Mouse (Mus musculus) small intestine, adult 2 months (tissue): ENCODE data around the gene Gstp2.
"Not testable (repeated sequence)": the region's sequence is repeated elsewhere in the genome, so short reads cannot be mapped to it uniquely, and the experiment has no call there.

ENCODE experiments used
- CTCF ChIP-seq: fragments of 200-500 bp; IDR thresholded peaks from 2 replicates; pipeline ENCODE4 v1.5.1; 2012; ENCODE audit warnings: low read depth, mild to moderate bottlenecking, control low read depth, inconsistent platforms, low read length, moderate library complexity, mixed read lengths; ENCODE audit not compliant: insufficient replicate concordance, insufficient read length; ENCODE audit errors: extremely low read depth
- POLR2A ChIP-seq: fragments of 200-500 bp; IDR thresholded peaks from 2 replicates; pipeline ENCODE4 v1.6.1; 2012; ENCODE audit warnings: low read depth, mild to moderate bottlenecking, control low read depth, inconsistent platforms, low read length, moderate library complexity

DNA sequence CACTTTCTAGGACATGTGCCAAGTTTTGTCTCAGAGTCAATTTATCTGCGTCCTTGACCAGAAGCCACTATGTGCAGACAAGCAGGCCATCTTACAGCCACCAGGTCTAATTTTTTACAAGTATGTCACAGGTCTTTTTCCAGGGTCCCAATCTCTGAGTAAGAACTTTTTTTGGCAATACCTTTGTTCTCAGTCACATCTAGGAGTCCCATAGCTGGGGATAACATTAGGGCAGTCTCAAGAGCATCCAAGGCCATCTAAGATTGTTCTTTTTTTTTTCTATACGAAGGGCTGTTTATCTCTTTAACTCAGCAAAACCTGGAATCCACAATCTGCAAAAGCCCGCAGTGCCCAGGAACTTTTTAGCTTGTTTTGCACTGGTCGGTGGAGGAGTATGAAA lies 17.5 kb upstream of the Gstp2 start:
- TF ChIP-seq POLR2A, CTCF: not testable (repeated sequence)
